9 mouse cellular contexts compared by ENCODE assay signal in the genomic region with DNA sequence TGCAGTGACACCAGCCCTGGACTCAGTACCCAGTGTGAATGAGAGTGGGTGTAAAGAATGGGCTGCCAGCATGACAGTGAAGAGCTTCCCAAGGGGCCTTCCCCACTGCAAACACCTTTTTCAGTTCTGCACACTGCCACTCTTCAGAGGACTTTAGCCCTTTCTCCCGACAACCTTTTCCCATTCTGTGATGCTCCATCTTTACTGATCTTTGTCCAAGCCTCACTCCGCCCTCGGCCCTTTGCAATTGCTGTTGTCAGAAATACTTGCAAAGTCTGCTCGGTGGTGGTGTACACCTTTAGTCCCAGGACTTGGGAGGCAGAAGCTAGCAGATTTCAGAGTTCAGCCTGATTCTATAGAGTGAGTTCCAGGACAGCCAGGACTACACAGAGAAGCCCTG. TPM values are rescaled to one million over a fixed set of nuclear protein-coding genes. Genes with fewer than 3 reads are reported as not detected.
DNase-seq lines count a peak whose midpoint lies in the region; ATAC-seq lines count a peak whose summit lies in the region.
"Had no signal": no experiment of that assay in that cellular context is flagged by ENCODE, and none has a peak within 500 bp of the region (broad histone marks: within the 10 kb centered on the region; RNA-seq: fewer than 3 reads in every experiment).

No protein-coding gene starts in this region.

- peak overlapping the region; percentile 61; the same call in 1 of the 2 replicates for H3K9ac ChIP-seq in neural tube, embryonic 12.5 days
- peak overlapping the region; percentile 92 for H3K9ac ChIP-seq in liver, embryonic 13.5 days

- H3K27ac ChIP-seq in neural tube, embryonic 12.5 days = no peak overlapping the region
- 0 out of 2 replicates have a peak overlapping the region, but pooled peaks have one; percentile 24 for H3K27ac ChIP-seq in liver, embryonic 13.5 days

- peaks cover 25% of the 10 kb centered on the region for H3K36me3 ChIP-seq in erythroblast, embryonic 14.5 days (ENCODE audit: control insufficient read depth)
- peaks cover 11% of the 10 kb centered on the region for H3K36me3 ChIP-seq in neural tube, embryonic 12.5 days
- H3K36me3 ChIP-seq in liver, embryonic 13.5 days = peaks cover 15% of the 10 kb centered on the region

- WGBS in neural tube, embryonic 12.5 days = 87% methylated on average over 4 of the region's 4 CpGs
- 64% methylated on average over 4 of the region's 4 CpGs for WGBS in liver, embryonic 13.5 days (ENCODE audit: insufficient replicate concordance)

- H3K9me3 ChIP-seq in erythroblast, embryonic 14.5 days (ENCODE audit: control insufficient read depth, low read length) = no peaks in the 10 kb centered on the region
- H3K9me3 ChIP-seq in neural tube, embryonic 12.5 days = no peaks in the 10 kb centered on the region
- no peaks in the 10 kb centered on the region for H3K9me3 ChIP-seq in liver, embryonic 13.5 days (replicated peaks)

- peaks cover 66% of the 10 kb centered on the region for H3K4me1 ChIP-seq in erythroblast, embryonic 14.5 days (ENCODE audit: control insufficient read depth)
- H3K4me1 ChIP-seq in neural tube, embryonic 12.5 days = peaks cover 22% of the 10 kb centered on the region
- peaks cover 56% of the 10 kb centered on the region for H3K4me1 ChIP-seq in liver, embryonic 13.5 days (replicated peaks)

- H3K4me2 ChIP-seq in neural tube, embryonic 12.5 days (replicated peaks) = peak overlapping the region; percentile 85
- peak overlapping the region; percentile 96 for H3K4me2 ChIP-seq in liver, embryonic 13.5 days

- ATAC-seq in erythroblast, adult 5-6 weeks (replicated peaks; ENCODE audit: low FRiP score, poor library complexity, severe bottlenecking) = no peak
- ATAC-seq in neural tube, embryonic 12.5 days (ENCODE audit: low FRiP score, low read depth) = no peak
- ATAC-seq in liver, embryonic 13.5 days (ENCODE audit: low read depth) = no peak

- peak overlapping the region; percentile 77 for H3K4me3 ChIP-seq in erythroblast, embryonic 14.5 days (replicated peaks)
- H3K4me3 ChIP-seq in neural tube, embryonic 12.5 days = no peak overlapping the region
- H3K4me3 ChIP-seq in liver, embryonic 13.5 days (replicated peaks) = peak overlapping the region; percentile 83

- DNase-seq in neural tube, embryonic 10.5 days (ENCODE audit: extremely low spot score, low spot score) = no peak
- no peak for DNase-seq in liver, embryonic 13.5 days
- DNase-seq in gastrocnemius, adult 18-20 months (ENCODE audit: low spot score) = no peak
- DNase-seq in yolk sac, embryonic 10.5 days (ENCODE audit: low spot score) = no peak
- DNase-seq in gastrocnemius, postnatal 4 days (ENCODE audit: low spot score in 2 of 2) = no peak

- no peaks in the 10 kb centered on the region for H3K27me3 ChIP-seq in erythroblast, embryonic 14.5 days (ENCODE audit: control insufficient read depth)
- H3K27me3 ChIP-seq in neural tube, embryonic 12.5 days (replicated peaks) = no peaks in the 10 kb centered on the region
- no peaks in the 10 kb centered on the region for H3K27me3 ChIP-seq in liver, embryonic 13.5 days

RNA-seq across cellular contexts. Expression of a gene that starts 1.3 kb away (rescaled TPM):
- 7.4 and 12.2 TPM in 2 replicates for polyA plus RNA-seq in erythroblast, embryonic 14.5 days (2012)
- 4.2 and 8.6 TPM in 2 replicates for total RNA-seq in erythroblast, adult 5-6 weeks (2015; ENCODE audit: low replicate concordance)
- 14.3 and 15.8 TPM in 2 replicates for total RNA-seq in erythroblast, adult 5-6 weeks (2017; ENCODE audit: low replicate concordance)
- 143 and 145 TPM in 2 replicates for polyA plus RNA-seq in neural tube, embryonic 12.5 days (2016; fragmentation: Nextera tagmentation; extraction: Ambion mirVana)
- polyA plus RNA-seq in liver, embryonic 13.5 days (2015; fragmentation: Nextera tagmentation; extraction: Ambion mirVana) = 88.4 and 95.9 TPM in 2 replicates
- 10 to 100 TPM; 90.8 to 95.9 TPM for total RNA-seq in gastrocnemius, adult 18-20 months (2021)
- 10 to 100 TPM; 78.5 to 81.4 TPM for total RNA-seq in gastrocnemius, postnatal 4 days (2021)

RNA-seq across cellular contexts. Expression of a gene that starts 2.0 kb away (rescaled TPM):
- 2.6 and 3.1 TPM in 2 replicates for polyA plus RNA-seq in erythroblast, embryonic 14.5 days (2012)
- 5.4 and 7.9 TPM in 2 replicates for total RNA-seq in erythroblast, adult 5-6 weeks (2015; ENCODE audit: low replicate concordance)
- 5.7 and 10.0 TPM in 2 replicates for total RNA-seq in erythroblast, adult 5-6 weeks (2017; ENCODE audit: low replicate concordance)
- 60.0 and 61.6 TPM in 2 replicates for polyA plus RNA-seq in neural tube, embryonic 12.5 days (2016; fragmentation: Nextera tagmentation; extraction: Ambion mirVana)
- polyA plus RNA-seq in liver, embryonic 13.5 days (2015; fragmentation: Nextera tagmentation; extraction: Ambion mirVana) = 20.7 and 22.8 TPM in 2 replicates
- total RNA-seq in gastrocnemius, adult 18-20 months (2021) = 10 to 100 TPM; 86.3 to 89.9 TPM
- 10 to 100 TPM; 54.9 to 58.0 TPM for total RNA-seq in gastrocnemius, postnatal 4 days (2021)

RNA-seq across cellular contexts. Expression of a gene that starts 3.5 kb away (rescaled TPM):
- not detected in 2 replicates for polyA plus RNA-seq in erythroblast, embryonic 14.5 days (2012)
- not detected in 2 replicates for total RNA-seq in erythroblast, adult 5-6 weeks (2015; ENCODE audit: low replicate concordance)
- total RNA-seq in erythroblast, adult 5-6 weeks (2017; ENCODE audit: low replicate concordance) = not detected in 2 replicates
- polyA plus RNA-seq in neural tube, embryonic 12.5 days (2016; fragmentation: Nextera tagmentation; extraction: Ambion mirVana) = 0.29 and 0.57 TPM in 2 replicates
- 0.15 TPM in 1 of 2 replicates, not detected in the other for polyA plus RNA-seq in liver, embryonic 13.5 days (2015; fragmentation: Nextera tagmentation; extraction: Ambion mirVana)
- not detected for total RNA-seq in gastrocnemius, adult 18-20 months (2021)
- total RNA-seq in gastrocnemius, postnatal 4 days (2021) = under 1 TPM; 0.57 to 0.91 TPM
- total RNA-seq: hematopoietic stem cell, adult 5-6 weeks had no signal

RNA-seq across cellular contexts. Expression of a gene that starts 19.4 kb away (rescaled TPM):
- polyA plus RNA-seq in erythroblast, embryonic 14.5 days (2012) = 0.01 and 0.02 TPM in 2 replicates
- 0.19 and 1.5 TPM in 2 replicates for total RNA-seq in erythroblast, adult 5-6 weeks (2015; ENCODE audit: low replicate concordance)
- total RNA-seq in erythroblast, adult 5-6 weeks (2017; ENCODE audit: low replicate concordance) = 0.34 TPM in 1 of 2 replicates, not detected in the other
- 41.9 and 43.3 TPM in 2 replicates for polyA plus RNA-seq in neural tube, embryonic 12.5 days (2016; fragmentation: Nextera tagmentation; extraction: Ambion mirVana)
- 1.2 and 1.5 TPM in 2 replicates for polyA plus RNA-seq in liver, embryonic 13.5 days (2015; fragmentation: Nextera tagmentation; extraction: Ambion mirVana)
- under 1 TPM; 0.17 to 0.18 TPM for total RNA-seq in gastrocnemius, adult 18-20 months (2021)
- 10 to 100 TPM; 12.9 to 13.1 TPM for total RNA-seq in gastrocnemius, postnatal 4 days (2021)

RNA-seq across cellular contexts. Expression of a gene that starts 24.1 kb away (rescaled TPM):
- polyA plus RNA-seq in erythroblast, embryonic 14.5 days (2012) = 6.5 and 12.3 TPM in 2 replicates
- 80.3 and 91.8 TPM in 2 replicates for total RNA-seq in erythroblast, adult 5-6 weeks (2015; ENCODE audit: low replicate concordance)
- 24.3 and 35.9 TPM in 2 replicates for total RNA-seq in erythroblast, adult 5-6 weeks (2017; ENCODE audit: low replicate concordance)
- 149 and 157 TPM in 2 replicates for polyA plus RNA-seq in neural tube, embryonic 12.5 days (2016; fragmentation: Nextera tagmentation; extraction: Ambion mirVana)
- polyA plus RNA-seq in liver, embryonic 13.5 days (2015; fragmentation: Nextera tagmentation; extraction: Ambion mirVana) = 187 and 206 TPM in 2 replicates
- total RNA-seq in gastrocnemius, adult 18-20 months (2021) = 10 to 100 TPM; 40.4 to 44.2 TPM
- 100 to 1,000 TPM; 150 to 159 TPM for total RNA-seq in gastrocnemius, postnatal 4 days (2021)

Comparison
In these comparisons a context has a peak if more than half of its experiments do, and no peak if none do; other contexts are left out.
1. RNA of a gene that starts 1.3 kb away (total RNA-seq): 90.8 to 95.9 TPM in gastrocnemius, adult 18-20 months and 78.5 to 81.4 TPM in gastrocnemius, postnatal 4 days; 4.2 to 15.8 TPM in erythroblast, adult 5-6 weeks; every median in the first group is over 4 times any median in the second.
2. RNA of a gene that starts 2.0 kb away (total RNA-seq): 86.3 to 89.9 TPM in gastrocnemius, adult 18-20 months and 54.9 to 58.0 TPM in gastrocnemius, postnatal 4 days; 5.4 to 10.0 TPM in erythroblast, adult 5-6 weeks; every median in the first group is over 4 times any median in the second.